20 mouse cellular contexts compared by ENCODE assay signal in the genomic region with DNA sequence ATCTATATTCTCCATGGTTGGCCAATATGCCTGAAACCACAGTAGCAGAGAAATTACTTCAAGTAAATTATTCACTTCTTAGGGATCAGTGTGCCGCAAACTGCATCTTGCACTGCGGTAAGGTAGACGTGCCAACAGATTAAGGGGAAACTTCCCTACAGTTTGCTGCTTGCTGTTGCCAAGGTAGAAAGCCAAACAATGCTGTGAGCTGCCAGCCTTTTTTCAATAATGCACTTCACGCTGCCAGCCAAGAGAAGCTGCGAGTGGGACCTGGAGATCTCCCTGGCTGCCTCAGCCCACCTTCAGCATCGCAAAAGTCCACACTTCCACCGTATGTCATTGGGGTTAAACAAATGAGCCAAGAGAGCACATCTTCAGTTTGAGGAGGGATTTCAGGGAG.
DNase-seq lines count a peak whose midpoint lies in the region; ATAC-seq lines count a peak whose summit lies in the region.
"Had no signal": no experiment of that assay in that cellular context is flagged by ENCODE, and none has a peak within 500 bp of the region (broad histone marks: within the 10 kb centered on the region; RNA-seq: fewer than 3 reads in every experiment).

No protein-coding gene starts in this region.

- H3K4me2 ChIP-seq in heart, embryonic 14.5 days (ENCODE audit: low read length) = peak overlapping the region; percentile 18; the same call in 1 of the 2 replicates
- H3K4me2 ChIP-seq in heart, embryonic 12.5 days = no peak overlapping the region
- H3K4me2 ChIP-seq: heart, embryonic 13.5 days; limb, embryonic 15.5 days; liver, embryonic 15.5 days; midbrain, embryonic 11.5 days; neural tube, embryonic 12.5 days had no signal

- H3K4me1 ChIP-seq in heart, embryonic 14.5 days (ENCODE audit: control insufficient read depth in 2 of 2, insufficient read depth in 2 of 2, low read length in 2 of 2) = peaks cover 14 to 20% of the 10 kb centered on the region in 2 experiments
- peaks cover 28% of the 10 kb centered on the region for H3K4me1 ChIP-seq in heart, embryonic 12.5 days (replicated peaks)
- H3K4me1 ChIP-seq: limb, embryonic 15.5 days; liver, embryonic 15.5 days; neural tube, embryonic 12.5 days had no signal

- H3K27ac ChIP-seq in heart, embryonic 14.5 days (replicated peaks in 1 of 2; ENCODE audit: control insufficient read depth in 1 of 2, insufficient read depth in 1 of 2, low read depth in 2 of 2, low read length in 2 of 2) = 0 out of 4 replicates have a peak overlapping the region, but pooled peaks of 1 of the 2 experiments have one; percentile 2
- H3K27ac ChIP-seq in heart, embryonic 12.5 days (ENCODE audit: poor library complexity, severe bottlenecking) = no peak overlapping the region
- H3K27ac ChIP-seq: heart, embryonic 13.5 days; limb, embryonic 15.5 days; liver, embryonic 15.5 days; macrophage; neural tube, embryonic 12.5 days had no signal

- WGBS in heart, embryonic 14.5 days = 72% methylated on average over 7 of the region's 7 CpGs
- WGBS in heart, embryonic 12.5 days = 79% methylated on average over 7 of the region's 7 CpGs

- peak; percentile 55 to 73 for DNase-seq in cerebellum, postnatal 10 days
- DNase-seq in cerebellum, postnatal 4 days (ENCODE audit: low spot score in 2 of 2) = no peak
- peak; percentile 19 for DNase-seq in layer of hippocampus, adult 9-11 months
- DNase-seq in layer of hippocampus, postnatal 25 days (ENCODE audit: extremely low spot score in 1 of 2, low spot score in 1 of 2) = no peak
- peak; percentile 29 for DNase-seq in brain, adult 2 months (ENCODE audit: low read depth, low spot score)
- no peak for DNase-seq in kidney, postnatal 25 days
- DNase-seq: adrenal gland, postnatal 14 days; layer of hippocampus, postnatal 36 days; right cerebral cortex, postnatal 4 days; thymus, adult 2 months had no signal

- no peak for ATAC-seq in heart, embryonic 14.5 days (ENCODE audit: insufficient number of reproducible peaks, insufficient read depth, low FRiP score, low read depth)
- no peak for ATAC-seq in heart, embryonic 12.5 days (ENCODE audit: insufficient number of reproducible peaks, low FRiP score)
- ATAC-seq: intestine, embryonic 16.5 days had no signal

- H3K9me3 ChIP-seq in heart, embryonic 14.5 days (ENCODE audit: control insufficient read depth, low read length) = no peaks in the 10 kb centered on the region
- H3K9me3 ChIP-seq in heart, embryonic 12.5 days (replicated peaks) = no peaks in the 10 kb centered on the region
- H3K9me3 ChIP-seq: heart, embryonic 13.5 days; limb, embryonic 15.5 days; liver, embryonic 15.5 days; neural tube, embryonic 12.5 days had no signal

- peaks cover 15% of the 10 kb centered on the region for H3K27me3 ChIP-seq in heart, embryonic 14.5 days (ENCODE audit: control insufficient read depth, insufficient read depth, low read length)
- H3K27me3 ChIP-seq in heart, embryonic 12.5 days (replicated peaks) = peaks cover 20% of the 10 kb centered on the region
- H3K27me3 ChIP-seq: limb, embryonic 15.5 days; liver, embryonic 15.5 days; neural tube, embryonic 12.5 days had no signal

- H3K36me3 ChIP-seq in heart, embryonic 14.5 days (ENCODE audit: control insufficient read depth, insufficient read depth, low read length) = no peaks in the 10 kb centered on the region
- no peaks in the 10 kb centered on the region for H3K36me3 ChIP-seq in heart, embryonic 12.5 days
- H3K36me3 ChIP-seq: G1E; heart, embryonic 13.5 days; limb, embryonic 15.5 days; liver, embryonic 15.5 days; neural tube, embryonic 12.5 days had no signal

- no peak overlapping the region for H3K9ac ChIP-seq in heart, embryonic 14.5 days (ENCODE audit: low read length)
- H3K9ac ChIP-seq in heart, embryonic 12.5 days = no peak overlapping the region
- H3K9ac ChIP-seq: heart, embryonic 13.5 days; limb, embryonic 15.5 days; liver, embryonic 15.5 days; neural tube, embryonic 12.5 days had no signal

- no peak overlapping the region for H3K4me3 ChIP-seq in heart, embryonic 14.5 days (ENCODE audit: control insufficient read depth in 1 of 2, insufficient read depth in 1 of 2, low read depth in 1 of 2, low read length in 2 of 2)
- H3K4me3 ChIP-seq in heart, embryonic 12.5 days = no peak overlapping the region
- H3K4me3 ChIP-seq: heart, embryonic 13.5 days; limb, embryonic 15.5 days; liver, embryonic 15.5 days; neural tube, embryonic 12.5 days had no signal

Comparison
In these comparisons a context has a peak if more than half of its experiments do, and no peak if none do; other contexts are left out.
1. DNase-seq: peak in cerebellum, postnatal 10 days (2 of 2), layer of hippocampus, adult 9-11 months (single experiment) and brain, adult 2 months (single experiment); none in cerebellum, postnatal 4 days (0 of 2), layer of hippocampus, postnatal 25 days (0 of 2) and kidney, postnatal 25 days (0 of 2).